Mouse (Mus musculus): ENCODE measurements around the gene Nampt.

Gene Nampt

GRCm38 (mm10) chr12:32819416-32819815, at the start of gene Nampt:
Gene Nampt (plus strand): TSS chr12:32819545.
- DNase-seq = peak; percentile 31

- DNase-seq = no peak
These were observed 48.6 kb upstream of the Nampt start for GRCm38 (mm10) chr12:32770766-32771165.

- no peak for DNase-seq
These were observed 44.8 kb upstream of the Nampt start for GRCm38 (mm10) chr12:32774592-32774991.

GRCm38 (mm10) chr12:32789092-32789491, 30.3 kb upstream of the Nampt start:
- no peak for DNase-seq

- DNase-seq = no peak
These were observed 23.4 kb upstream of the Nampt start for GRCm38 (mm10) chr12:32795765-32796471.

GRCm38 (mm10) chr12:32797438-32797837, 21.9 kb upstream of the Nampt start:
- DNase-seq = no peak

GRCm38 (mm10) chr12:32801078-32801477, 18.3 kb upstream of the Nampt start:
- peak; percentile 20 for DNase-seq

GRCm38 (mm10) chr12:32805559-32805958, 13.8 kb upstream of the Nampt start:
- DNase-seq = no peak

- DNase-seq = peak; percentile 99
These were observed 669 bp downstream of the Nampt start for GRCm38 (mm10) chr12:32819823-32820605.

GRCm38 (mm10) chr12:32820688-32821503, 1.6 kb downstream of the Nampt start:
- peak; percentile 83 for DNase-seq

GRCm38 (mm10) chr12:32821504-32822011, 2.2 kb downstream of the Nampt start:
- DNase-seq = no peak

GRCm38 (mm10) chr12:32822066-32822465, 2.7 kb downstream of the Nampt start:
- no peak for DNase-seq

- DNase-seq = no peak
These were observed 5.2 kb downstream of the Nampt start for GRCm38 (mm10) chr12:32824586-32824985.

GRCm38 (mm10) chr12:32826971-32827370, 7.6 kb downstream of the Nampt start:
- DNase-seq = peak; percentile 59

GRCm38 (mm10) chr12:32828137-32828760, 8.9 kb downstream of the Nampt start:
- DNase-seq = no peak

GRCm38 (mm10) chr12:32829321-32830090, 10.2 kb downstream of the Nampt start:
- DNase-seq = peak; percentile 30

- DNase-seq = no peak
These were observed 12.7 kb downstream of the Nampt start for GRCm38 (mm10) chr12:32832076-32832475.

- no peak for DNase-seq
These were observed 15.4 kb downstream of the Nampt start for GRCm38 (mm10) chr12:32834781-32835180.

- peak; percentile 61 for DNase-seq
These were observed 15.9 kb downstream of the Nampt start for GRCm38 (mm10) chr12:32835235-32835634.

- DNase-seq = no peak
These were observed 19.1 kb downstream of the Nampt start for GRCm38 (mm10) chr12:32838406-32838805.

GRCm38 (mm10) chr12:32838954-32839353, 19.6 kb downstream of the Nampt start:
- no peak for DNase-seq

GRCm38 (mm10) chr12:32841442-32841900, 22.1 kb downstream of the Nampt start:
- no peak for DNase-seq
